Mouse (Mus musculus) brain, adult 2 months (tissue): Measurements from ENCODE around the gene Gm45716.

Experiments used
- DNase-seq: peaks from one replicate; pipeline ENCODE4 v3.0.0; 2011; ENCODE audit warnings: low read depth, low spot score

The Gm45716 gene

DNA sequence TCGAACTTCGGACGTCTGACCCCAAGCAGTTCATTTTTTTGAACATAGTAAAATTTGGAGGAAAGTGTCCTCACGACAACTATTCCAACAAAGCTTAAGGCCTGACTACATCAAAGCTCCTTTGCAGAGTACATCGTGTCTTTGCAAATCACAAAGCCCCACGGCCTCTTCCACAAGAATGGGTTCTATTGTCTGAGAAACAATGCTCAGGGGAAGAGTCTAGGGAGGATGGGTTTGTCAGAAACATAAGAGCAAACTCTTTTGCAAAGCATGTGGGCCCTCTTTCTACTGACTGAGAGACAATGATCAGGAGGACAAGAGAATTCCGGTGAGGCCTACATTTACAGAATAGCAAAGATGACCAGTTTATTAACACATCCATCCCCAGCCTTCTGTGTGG is 26.8 kb downstream of the Gm45716 start:
- no peak for DNase-seq

DNA sequence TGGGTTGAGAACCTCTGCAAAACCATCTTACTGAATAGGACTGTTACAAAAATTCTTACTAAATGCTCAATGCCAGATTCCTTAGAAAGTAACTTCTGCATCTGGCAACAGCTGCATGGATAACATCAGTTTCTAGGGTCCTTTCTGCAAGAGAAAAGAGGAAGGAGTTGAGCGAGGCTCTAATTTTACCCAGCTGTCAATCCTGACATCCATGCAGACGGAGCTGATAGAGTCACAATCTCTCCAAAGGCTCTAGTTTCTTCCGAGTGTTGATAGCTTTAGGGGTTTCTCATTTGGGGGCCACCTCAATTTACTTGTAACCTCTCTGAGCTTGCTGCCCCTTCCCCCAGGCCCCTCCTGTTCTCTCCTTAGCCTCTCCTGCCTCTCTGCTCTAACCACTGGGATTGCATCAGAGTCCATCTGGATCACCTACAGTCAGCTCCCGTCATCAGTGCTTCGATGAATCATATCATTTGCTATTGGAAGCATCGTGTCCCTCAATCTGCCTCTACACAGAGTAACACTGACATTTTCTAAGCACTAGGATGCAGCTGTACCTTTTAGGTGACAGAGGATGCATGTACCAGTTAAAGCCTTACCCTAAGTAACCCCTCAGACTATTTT is 32.7 kb downstream of the Gm45716 start:
- DNase-seq, result peak; percentile 38

DNA sequence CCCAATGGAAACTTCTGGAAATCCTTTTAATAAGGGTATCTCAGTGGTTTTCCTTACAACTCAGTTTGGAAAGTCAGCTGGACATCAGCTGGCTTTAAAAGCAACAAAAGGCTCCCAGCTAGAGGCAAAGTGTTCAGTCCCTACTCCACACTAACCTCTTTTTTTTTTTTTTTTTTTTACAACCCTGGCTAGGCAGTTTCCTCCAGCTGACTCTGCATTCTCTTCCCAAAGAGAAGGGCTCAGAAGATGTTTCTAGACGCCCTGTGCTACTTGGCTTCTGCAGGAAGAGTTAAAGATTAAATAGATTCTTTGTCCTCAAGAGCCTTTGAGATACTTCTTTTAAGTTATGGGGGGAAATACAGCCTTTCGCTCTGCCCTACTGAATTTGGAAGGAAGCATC is 33.3 kb downstream of the Gm45716 start:
- DNase-seq, result no peak

DNA sequence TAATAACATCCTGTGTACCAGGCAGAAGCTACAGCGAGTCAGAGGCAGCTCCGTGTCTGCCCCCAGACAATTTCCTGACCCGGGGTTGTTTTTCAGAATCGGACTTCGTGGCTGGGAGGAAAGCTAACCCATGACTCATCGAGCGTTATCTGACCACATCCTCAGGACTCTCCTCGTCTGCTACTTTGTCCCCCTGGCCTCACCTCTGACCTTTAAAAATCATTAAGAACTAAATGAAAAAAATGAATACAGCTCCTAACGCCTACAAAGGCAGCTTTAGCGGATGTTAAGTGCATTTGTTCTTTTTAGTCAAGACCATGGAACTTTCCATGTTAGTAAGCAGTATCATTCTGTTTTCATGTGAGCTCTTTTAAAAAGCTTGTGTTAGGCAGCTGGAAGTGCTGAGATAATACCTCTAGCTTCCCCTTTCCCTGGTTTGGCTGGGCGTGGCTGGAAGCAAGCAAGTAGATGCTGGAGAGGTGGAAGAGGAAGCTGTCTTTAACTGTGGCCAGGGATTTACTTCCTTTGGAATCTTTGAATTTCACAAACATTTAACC is 37.5 kb downstream of the Gm45716 start:
- DNase-seq, result no peak

DNA sequence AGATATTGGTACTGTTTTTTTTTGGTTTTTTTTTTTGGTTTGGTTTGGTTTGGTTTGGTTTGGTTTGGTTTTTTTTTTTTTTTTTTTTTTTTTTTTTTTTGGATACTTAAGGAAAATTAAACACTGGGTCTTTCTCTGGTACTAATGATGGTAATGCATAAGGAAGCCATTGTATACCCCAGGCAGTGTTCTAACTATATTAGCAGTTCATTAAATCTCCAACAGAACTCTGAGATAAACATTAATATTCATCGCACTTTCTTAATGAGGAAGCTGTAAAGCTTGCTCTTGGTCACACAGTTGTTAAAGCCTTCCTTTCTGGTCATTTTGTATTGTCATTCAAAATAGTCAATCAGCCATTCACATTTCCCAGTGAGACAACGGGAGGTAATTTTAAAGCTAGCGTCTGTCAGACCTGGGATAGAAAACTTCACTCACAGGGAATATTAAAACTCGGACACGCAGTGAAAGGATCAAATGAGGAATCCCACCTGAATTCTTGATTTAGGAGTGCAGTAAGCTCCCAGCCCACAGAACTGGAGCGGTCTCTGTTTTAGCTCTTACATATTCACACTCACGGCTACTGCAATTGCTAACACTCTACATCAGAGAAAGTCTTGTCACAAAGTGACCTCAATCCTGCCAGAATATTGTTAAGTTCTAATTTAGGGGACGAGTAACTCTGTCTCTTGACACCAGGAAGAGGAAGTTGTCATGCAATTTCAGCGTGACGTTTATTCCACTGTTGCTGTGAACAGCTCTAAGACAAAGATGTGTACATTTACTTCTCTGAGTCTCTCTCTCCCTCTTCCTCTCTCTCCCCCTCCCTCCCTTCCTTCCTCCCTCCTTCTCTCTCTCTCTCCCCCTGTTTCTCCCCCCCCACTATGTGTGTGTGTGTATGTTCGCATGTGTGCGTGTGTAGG is 39.8 kb downstream of the Gm45716 start:
- no peak for DNase-seq

DNA sequence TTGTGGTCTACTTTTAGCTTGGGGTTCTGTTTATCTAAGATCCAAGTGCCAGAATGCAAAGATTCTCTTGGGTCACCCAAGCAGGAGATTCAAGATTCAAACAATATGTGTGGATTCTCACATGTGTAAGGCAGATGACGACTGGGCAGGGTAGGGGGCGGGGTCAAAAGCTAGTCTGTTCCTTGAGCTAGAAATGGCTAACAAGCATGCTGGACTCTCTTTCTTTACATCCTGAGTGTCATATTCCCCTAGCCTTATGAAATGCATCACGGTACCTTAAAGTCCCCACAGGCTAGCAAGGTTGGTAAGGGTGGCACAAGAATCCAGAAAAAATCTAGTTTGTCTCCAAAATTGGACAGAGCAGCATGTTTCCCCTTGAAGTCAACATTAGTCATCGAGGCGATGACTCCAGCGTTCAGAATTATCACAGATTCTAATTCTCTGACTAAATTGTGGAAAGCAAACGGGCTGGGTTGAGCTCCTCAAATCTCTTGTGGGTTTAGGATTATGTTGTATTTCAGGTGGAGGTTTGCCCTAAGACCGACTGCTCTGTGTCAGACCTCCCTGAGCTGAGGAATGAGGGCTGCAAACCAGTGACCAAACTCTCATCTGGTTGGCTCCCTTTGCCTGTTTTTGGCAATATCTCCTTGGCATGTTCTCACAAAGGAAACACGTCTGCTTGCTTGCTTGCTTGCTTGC is 40.9 kb downstream of the Gm45716 start:
- DNase-seq, result no peak

DNA sequence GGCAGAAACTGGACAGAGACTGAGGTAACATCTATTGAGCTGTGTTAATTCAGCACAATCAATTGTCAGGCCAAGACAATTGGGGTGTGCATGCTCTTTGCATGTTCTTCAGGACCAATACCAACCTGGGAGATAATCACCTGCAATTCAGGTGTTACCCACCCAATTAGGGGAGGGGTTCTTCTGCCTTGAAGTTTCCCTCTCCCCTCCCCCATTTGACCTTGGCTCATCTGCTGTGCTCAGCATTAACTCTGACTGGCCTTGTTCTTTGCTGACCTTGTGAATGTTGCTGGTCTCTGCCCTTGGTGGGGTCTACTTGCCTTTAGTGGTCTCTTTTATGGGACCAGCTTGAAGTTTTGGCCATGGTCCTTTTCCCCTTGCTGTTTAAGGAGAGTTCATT is 42.3 kb downstream of the Gm45716 start:
- no peak for DNase-seq

DNA sequence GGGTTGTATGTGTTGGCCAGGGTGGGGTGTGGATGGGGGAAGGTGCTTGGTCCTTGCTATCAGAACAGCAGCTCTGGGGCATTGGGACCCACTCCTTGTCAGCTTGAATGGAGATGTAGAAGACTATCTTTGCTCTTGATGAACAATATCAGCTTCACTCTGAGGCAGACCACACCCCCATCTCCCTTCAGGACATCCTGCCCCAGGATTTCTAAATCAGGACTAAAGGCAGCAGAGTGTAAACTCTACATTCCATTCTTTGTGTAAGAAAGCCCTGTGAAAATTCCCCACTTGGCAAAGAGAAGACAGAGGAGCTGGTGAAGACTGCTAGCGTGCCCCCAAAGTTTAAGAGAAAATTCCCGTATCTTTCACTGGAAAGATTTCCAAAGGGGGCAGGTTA is 43.2 kb downstream of the Gm45716 start:
- DNase-seq, result no peak

DNA sequence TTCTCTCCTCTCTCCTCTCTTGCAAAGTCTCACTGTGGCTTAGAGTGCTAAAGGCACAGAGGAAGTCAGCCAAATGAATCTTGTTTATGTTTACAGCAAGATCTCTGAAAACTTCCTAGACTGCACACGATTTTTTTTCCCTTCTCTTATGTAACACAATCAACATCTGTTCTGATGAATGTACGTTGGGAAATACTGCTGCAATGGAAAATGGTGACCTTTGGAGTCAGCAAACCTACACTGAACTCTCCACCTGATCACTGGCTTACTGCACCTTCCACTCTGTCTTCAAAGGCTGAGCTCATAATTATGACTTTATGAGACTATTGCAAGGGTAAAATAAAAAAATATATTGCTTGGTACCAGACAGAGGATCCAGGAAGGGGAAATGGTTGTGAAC is 44.1 kb downstream of the Gm45716 start:
- DNase-seq, result no peak

DNA sequence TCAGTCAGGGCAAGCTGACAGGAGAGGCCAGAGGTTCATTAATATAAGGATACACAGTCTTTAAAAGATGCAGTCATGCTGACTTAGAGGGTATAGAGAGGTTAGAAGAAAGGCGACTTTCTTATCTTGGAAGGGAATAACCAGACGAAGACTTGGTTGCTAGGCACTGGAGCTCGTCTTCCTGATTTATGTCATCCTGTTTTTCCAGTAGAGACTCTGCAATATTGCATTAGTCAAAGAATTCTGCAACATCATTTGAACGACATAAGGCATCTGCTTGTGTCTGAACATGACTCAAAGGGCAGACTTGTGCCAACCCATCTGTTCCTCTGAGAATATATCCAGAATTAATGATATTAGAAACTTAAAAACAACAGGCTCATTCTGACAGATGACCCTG is 45.2 kb downstream of the Gm45716 start:
- DNase-seq, result peak; percentile 70

DNA sequence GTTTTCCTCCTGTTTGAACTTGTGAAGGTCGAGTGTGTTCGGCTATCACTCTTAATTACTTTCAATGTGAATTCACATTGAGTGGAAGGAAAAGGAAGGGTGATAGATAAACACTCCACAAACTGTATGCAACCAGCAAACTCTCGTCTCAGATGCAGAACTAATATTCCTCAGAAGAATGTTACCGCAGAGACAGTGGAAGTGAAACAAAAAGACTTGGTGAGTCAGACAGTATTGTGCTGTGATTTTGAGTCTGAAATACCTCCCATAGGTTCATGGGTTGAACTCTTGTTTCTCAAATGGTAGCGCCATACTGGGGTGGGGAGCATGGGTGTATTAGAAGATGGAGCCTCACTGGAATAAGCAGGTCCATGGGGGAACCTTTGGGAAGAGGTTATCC is 47.7 kb downstream of the Gm45716 start:
- DNase-seq, result no peak

DNA sequence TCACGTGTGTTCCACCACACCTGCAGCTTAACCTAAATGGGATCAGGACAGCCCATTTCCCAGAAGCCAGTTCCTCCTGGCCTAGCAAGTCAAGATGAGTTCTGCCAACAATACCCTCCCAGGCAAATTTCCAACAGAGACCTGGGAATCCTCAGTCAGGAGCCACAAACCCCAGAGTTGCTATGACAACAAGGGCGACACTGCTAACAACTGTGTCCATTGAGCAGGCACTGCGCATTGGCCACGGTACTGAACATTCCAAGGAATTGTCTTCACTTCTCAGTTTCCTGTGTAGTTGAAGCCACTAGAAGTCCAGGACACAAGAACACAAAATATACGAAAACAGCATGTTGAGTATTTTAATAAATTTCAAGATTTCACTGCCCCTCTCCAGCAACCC is 50.1 kb downstream of the Gm45716 start:
- DNase-seq, result no peak

DNA sequence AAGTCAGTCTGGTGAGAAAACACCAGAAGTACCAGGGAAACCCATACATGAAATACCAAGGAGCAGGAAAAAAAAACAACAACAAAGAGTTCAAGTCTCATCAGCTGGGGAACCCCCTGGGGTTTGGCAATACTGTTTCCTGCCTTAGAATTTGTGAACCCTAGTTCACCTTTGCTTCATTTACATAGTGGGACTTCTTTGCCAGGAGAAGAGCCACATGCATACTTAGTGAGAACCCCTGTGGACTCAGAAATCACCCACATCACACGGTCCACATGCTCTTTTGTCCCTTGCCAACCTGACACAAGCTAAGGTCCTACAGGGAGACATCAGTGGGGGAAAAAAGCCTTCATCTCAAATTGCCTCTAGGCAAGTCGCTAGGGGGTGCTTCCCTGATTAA is 51.2 kb downstream of the Gm45716 start:
- no peak for DNase-seq

DNA sequence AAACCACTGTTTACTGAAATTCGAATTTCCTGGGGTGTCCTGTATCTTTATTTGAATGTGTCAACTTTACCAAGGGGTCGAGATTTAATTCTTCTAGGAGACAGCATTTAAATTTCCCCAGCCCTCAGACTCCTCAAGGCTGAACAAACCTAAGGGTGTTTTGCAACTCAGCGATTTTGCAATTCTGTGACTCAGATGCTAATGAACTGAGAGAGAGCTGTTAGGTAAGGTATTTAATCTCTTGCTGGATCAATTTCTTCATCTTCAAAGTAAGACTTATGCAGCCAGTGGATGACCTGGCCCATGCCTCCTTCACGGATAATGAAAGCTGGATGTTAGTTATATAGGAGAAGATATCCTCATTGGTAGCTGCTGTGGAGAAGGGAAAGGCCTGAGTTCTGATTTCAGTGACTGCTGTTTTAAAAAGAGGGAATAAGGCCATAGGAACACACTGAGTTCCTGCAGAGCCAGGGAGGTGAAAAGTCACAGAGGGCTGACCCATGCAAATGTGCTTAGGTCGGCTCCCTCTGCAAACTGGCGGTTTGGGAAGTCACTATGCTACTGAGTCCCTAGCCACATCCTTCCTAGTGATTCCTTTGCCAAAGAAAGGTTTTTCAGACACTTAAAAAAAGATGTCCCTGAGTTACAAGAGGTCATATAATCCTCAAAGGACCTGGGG is 53.3 kb downstream of the Gm45716 start:
- DNase-seq, result no peak

DNA sequence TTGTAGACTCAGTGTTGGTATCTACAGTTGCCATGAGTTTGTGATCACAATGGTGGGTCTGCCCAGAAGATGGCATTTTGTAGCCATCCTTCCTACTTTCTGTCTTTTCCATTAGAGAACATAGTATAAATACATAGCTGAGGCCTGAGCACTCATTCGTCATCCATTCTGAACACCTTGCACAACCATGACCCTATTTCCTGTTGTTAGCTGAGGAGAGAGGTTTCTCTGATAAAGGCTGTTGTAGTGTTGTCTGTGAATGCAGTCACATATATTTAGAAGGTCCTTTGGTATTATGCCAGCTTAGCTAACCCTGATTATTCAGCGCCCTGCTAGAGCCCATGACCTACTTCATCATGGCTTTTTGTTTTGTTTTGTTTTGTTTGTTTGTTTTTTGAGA is 54.4 kb downstream of the Gm45716 start:
- no peak for DNase-seq

DNA sequence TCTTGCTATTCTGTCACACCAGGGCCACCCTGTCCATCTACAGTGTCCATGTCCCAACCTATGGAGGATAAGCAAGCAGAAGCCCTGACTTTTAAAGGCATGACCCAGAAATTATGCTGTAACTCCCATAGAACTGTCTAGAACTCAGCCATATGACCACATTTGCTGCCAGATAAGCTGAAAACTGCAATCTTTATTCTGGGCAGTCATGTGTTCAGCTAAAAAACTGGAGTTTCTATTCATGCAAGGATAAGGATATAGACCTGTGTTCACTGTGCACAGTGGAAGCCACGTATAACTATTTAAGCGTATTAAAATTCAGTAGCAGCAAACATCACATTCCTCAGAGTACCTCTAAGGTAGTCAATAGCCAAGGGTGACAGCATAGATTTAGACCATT is 55.8 kb downstream of the Gm45716 start:
- DNase-seq, result peak; percentile 41

DNA sequence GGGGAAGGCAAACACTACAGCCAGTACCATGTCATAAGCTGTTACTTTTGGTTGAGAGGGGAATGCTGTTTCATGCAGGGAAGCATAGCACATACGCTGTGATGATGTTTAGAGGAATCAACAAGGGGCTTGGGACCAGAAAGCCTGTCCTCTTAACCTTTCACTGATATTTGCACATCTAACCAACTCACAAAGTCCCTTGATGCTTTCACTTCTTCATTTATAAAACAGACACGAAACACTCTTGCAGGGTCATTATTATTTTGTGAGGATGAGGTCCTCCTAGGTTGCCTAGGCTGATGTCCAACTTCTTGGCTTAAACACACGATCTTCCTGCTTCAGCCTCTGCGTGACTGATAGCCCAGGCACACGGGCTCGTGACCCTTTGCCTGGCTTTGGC is 58.1 kb downstream of the Gm45716 start:
- DNase-seq, result no peak

DNA sequence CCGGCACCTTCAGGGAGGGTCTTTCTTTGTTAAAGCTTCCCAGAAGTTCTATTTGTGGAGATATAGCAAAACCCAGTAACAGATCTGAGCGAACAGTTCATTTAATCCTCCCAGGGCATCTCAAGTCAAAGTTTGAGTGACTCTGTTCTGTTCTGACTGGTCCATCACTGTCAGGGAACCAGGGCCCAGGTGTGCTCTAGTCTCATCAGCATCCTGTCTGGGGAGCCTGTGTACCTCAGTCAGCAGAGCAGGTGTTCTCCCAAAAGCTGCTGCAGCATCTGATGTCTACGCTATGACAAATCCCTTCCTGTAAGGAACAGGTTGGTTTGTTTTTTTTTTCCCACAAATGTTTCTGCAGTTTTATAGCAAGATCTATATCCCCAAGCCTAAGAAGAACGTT is 59.2 kb downstream of the Gm45716 start:
- no peak for DNase-seq

DNA sequence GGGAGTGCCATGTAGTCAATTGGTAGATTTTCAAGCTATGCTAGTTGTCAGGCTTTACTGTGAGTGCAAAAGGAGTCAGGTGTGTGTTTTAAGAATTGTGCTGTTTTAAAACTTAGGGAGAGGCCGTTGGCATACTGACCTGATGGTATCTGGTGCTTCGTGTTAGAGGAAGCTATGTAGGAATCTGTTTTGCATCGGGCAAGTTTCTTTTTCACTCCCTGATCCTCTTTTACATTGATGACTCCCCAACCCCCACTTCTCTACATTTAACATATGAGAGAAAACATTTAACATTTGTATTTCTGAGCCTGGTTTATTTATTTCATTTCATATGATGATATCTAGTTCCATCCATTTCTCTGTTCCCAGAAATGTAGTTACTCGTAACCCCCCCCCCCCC is 60.3 kb downstream of the Gm45716 start:
- no peak for DNase-seq

DNA sequence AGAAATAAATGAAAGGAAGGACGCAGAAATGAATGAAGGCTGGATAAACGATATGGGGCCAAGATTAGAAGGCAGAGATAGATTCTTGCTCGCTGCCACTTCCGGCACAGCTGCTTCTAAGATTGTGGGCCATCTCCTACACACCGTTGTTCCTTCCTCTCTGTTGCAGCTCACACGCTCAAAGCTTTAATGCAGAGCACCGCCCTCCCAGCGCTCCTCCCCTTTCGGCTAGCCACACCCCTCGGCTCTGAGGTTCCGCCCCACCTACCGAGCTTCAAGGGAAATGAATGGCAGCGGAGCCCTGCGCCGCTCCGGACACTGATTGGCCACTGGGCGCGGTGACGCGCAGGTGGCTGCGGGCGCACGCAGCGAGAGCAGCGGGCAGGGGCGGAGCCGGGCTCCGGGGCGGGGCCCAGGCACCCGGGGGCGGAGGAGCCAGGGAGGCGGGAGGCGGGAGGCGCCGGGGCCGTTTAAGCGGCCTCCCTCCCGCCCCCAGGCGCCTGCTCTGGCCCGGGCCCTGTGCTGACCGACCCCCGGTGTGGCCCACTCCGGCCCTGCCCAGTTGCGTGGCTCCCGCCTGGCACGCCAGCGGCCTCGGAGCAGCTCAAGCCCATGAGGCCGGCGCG is 61.7 kb downstream of the Gm45716 start, which contains the start of gene Mmd:
Gene Mmd, plus strand, starts transcription at position 432 of the 626 bp plus-strand sequence.
- DNase-seq, result peak; percentile 99

DNA sequence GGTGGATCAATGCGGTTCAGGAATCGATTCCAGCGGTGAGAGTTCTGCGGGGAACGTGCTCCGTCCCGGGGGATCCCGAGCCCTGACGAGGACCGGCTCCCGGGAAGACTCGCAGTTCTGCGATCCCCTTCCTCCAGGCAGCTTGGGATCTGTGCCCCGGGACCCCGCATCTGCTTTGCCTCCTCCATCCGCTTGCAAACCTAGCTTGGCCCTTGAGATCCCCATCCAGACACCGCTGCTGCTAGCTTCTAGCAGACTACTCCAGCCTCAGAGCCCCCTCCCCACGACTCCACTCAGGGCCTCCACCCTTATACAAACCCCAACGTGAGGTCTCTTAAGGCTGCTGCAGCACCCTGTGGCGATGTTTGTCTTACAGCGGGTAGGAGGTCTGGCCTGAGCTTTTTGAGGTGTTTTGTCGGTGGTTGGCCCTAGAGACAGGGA is 62.2 kb downstream of the Gm45716 start:
- peak; percentile 29 for DNase-seq
